Mouse (Mus musculus) intestine, postnatal 0 days (tissue): ENCODE results near the gene Pcna. TPM values are rescaled to one million over a fixed set of nuclear protein-coding genes. Genes with fewer than 3 reads are reported as not detected.
"Not testable (repeated sequence)": the region's sequence is repeated elsewhere in the genome, so short reads cannot be mapped to it uniquely, and the experiment has no call there.

ENCODE experiments used
- ATAC-seq: fragments of 200-750 bp; cut with Nextera tagmentation; 2 replicates; pipeline ENCODE4 v1.8.0; 2017; ENCODE audit warnings: mild to moderate bottlenecking, moderate TSS enrichment, moderate library complexity
- H3K27ac ChIP-seq: fragments of 300-500 bp; sonication (generic); 2 replicates; pipeline ENCODE4 v1.5.1; 2014; ENCODE audit warnings: mild to moderate bottlenecking, low read depth, low read length, moderate library complexity
- H3K27me3 ChIP-seq: fragments of 300-500 bp; sonication (generic); replicated peaks from 2 replicates; pipeline ENCODE4 v1.6.1; 2014; ENCODE audit warnings: low read length, mixed read lengths; ENCODE audit not compliant: control insufficient read depth, insufficient read depth
- H3K36me3 ChIP-seq: fragments of 300-500 bp; sonication (generic); 2 replicates; pipeline ENCODE4 v1.6.1; 2014; ENCODE audit warnings: mild to moderate bottlenecking, moderate library complexity; ENCODE audit not compliant: control insufficient read depth, insufficient read depth
- H3K4me1 ChIP-seq: fragments of 300-500 bp; sonication (generic); replicated peaks from 2 replicates; pipeline ENCODE4 v1.6.1; 2014; ENCODE audit warnings: antibody characterized with exemption, low read length, mixed read lengths; ENCODE audit not compliant: control insufficient read depth, insufficient read depth
- H3K4me2 ChIP-seq: fragments of 300-500 bp; sonication (generic); replicated peaks from 2 replicates; pipeline ENCODE4 v1.6.1; 2014; ENCODE audit warnings: low read depth, mild to moderate bottlenecking, moderate library complexity
- H3K4me3 ChIP-seq: fragments of 300-500 bp; sonication (generic); 2 replicates; pipeline ENCODE4 v1.5.1; 2014; ENCODE audit warnings: low read depth, low read length
- H3K9ac ChIP-seq: fragments of 300-500 bp; sonication (generic); 2 replicates; pipeline ENCODE4 v1.6.1; 2014; ENCODE audit warnings: mild to moderate bottlenecking, low read depth, low read length
- H3K9me3 ChIP-seq: fragments of 300-500 bp; sonication (generic); 2 replicates; pipeline ENCODE4 v1.6.1; 2016; ENCODE audit warnings: mixed run types; ENCODE audit not compliant: control insufficient read depth
- CTCF ChIP-seq: sonication (generic); IDR thresholded peaks from 2 replicates; pipeline ENCODE4 v1.5.1; 2016; ENCODE audit warnings: low read depth, mild to moderate bottlenecking, control low read depth, antibody characterized with exemption, moderate library complexity
- WGBS: fragments of 180-500 bp; shearing (Covaris S2); extraction: QIAGEN DNeasy Blood & Tissue Kit; methylation state at CpG from one replicate; pipeline ENCODE4 v1.1.7; 2014; 5-methylcytosine and 5-hydroxymethylcytosine counted together
- polyA plus RNA-seq: library from polyadenylated mRNA; unstranded; fragments of >200 nt; fragmentation: Nextera tagmentation; extraction: Ambion mirVana; gene quantifications from 2 replicates; pipeline ENCODE4 v1.2.1, GENCODE M21; 2015

The Pcna gene
- polyA plus RNA-seq, 1 experiment from 2014 or later = 105 TPM

- peak; percentile 75 for TF ChIP-seq CTCF
- H3K36me3 ChIP-seq = peaks cover 16% of the 10 kb centered on the region; the same call in 1 of the 2 replicates
- not testable (repeated sequence) for H3K4me3 ChIP-seq, ATAC-seq, H3K4me1 ChIP-seq, H3K27ac ChIP-seq, H3K27me3 ChIP-seq, H3K9me3 ChIP-seq, H3K9ac ChIP-seq, H3K4me2 ChIP-seq
- WGBS = 29% methylated on average over 6 of the region's 10 CpGs
Measured at GRCm38 (mm10) chr2:132240457-132240856, 12.7 kb downstream of the Pcna start.

GRCm38 (mm10) chr2:132239434-132239833 lies 13.7 kb downstream of the Pcna start:
- H3K36me3 ChIP-seq = peaks cover 13% of the 10 kb centered on the region; the same call in 1 of the 2 replicates
- not testable (repeated sequence) for H3K9me3 ChIP-seq, H3K4me3 ChIP-seq, H3K9ac ChIP-seq, H3K27me3 ChIP-seq, H3K27ac ChIP-seq, H3K4me1 ChIP-seq, H3K4me2 ChIP-seq
- 51% methylated on average over 3 of the region's 3 CpGs for WGBS
- ATAC-seq = peak; percentile 60

GRCm38 (mm10) chr2:132235975-132236374 lies 17.1 kb downstream of the Pcna start:
- Histone ChIP-seq H3K4me1 (peaks cover 13% of the 10 kb centered on the region; the same call in 1 of the 2 replicates), H3K4me2 (0 out of 2 replicates have a peak overlapping the region, but pooled peaks have one; percentile 6), H3K27ac (peak overlapping the region; percentile 30), H3K4me3 (no peak overlapping the region), H3K9me3 (no peaks in the 10 kb centered on the region), H3K27me3 (no peaks in the 10 kb centered on the region), H3K36me3 (no peaks in the 10 kb centered on the region), H3K9ac (no peak overlapping the region)
- 38% methylated on average over 7 of the region's 7 CpGs for WGBS
- peak; percentile 70 for ATAC-seq
- TF ChIP-seq CTCF = no peak

- Histone ChIP-seq H3K9ac (no peak overlapping the region), H3K27me3 (no peaks in the 10 kb centered on the region), H3K9me3 (no peaks in the 10 kb centered on the region), H3K4me1 (peaks cover 13% of the 10 kb centered on the region; the same call in 1 of the 2 replicates), H3K4me3 (no peak overlapping the region), H3K36me3 (no peaks in the 10 kb centered on the region), H3K4me2 (0 out of 2 replicates have a peak overlapping the region, but pooled peaks have one; percentile 3), H3K27ac (peak overlapping the region; percentile 30; the same call in 1 of the 2 replicates)
- ATAC-seq = no peak
- no peak for TF ChIP-seq CTCF
- WGBS = 63% methylated on average over 2 of the region's 2 CpGs
Measured at GRCm38 (mm10) chr2:132235291-132235690, 17.8 kb downstream of the Pcna start.

- Histone ChIP-seq H3K4me1 (peaks cover 13% of the 10 kb centered on the region; the same call in 1 of the 2 replicates), H3K27me3 (no peaks in the 10 kb centered on the region), H3K9me3 (no peaks in the 10 kb centered on the region), H3K4me3 (no peak overlapping the region), H3K9ac (no peak overlapping the region), H3K36me3 (no peaks in the 10 kb centered on the region), H3K4me2 (0 out of 2 replicates have a peak overlapping the region, but pooled peaks have one; percentile 30), H3K27ac (no peak overlapping the region; the same call in 1 of the 2 replicates)
- ATAC-seq = peak; percentile 58
- no peak for TF ChIP-seq CTCF
- 22% methylated on average over 16 of the region's 16 CpGs for WGBS
Measured at GRCm38 (mm10) chr2:132233985-132234765, 18.9 kb downstream of the Pcna start.

GRCm38 (mm10) chr2:132232413-132232945 lies 20.6 kb downstream of the Pcna start:
- H3K36me3 ChIP-seq = no peaks in the 10 kb centered on the region
- no peaks in the 10 kb centered on the region for H3K27me3 ChIP-seq
- TF ChIP-seq CTCF = no peak
- no peak overlapping the region for H3K4me2 ChIP-seq
- ATAC-seq = no peak
- H3K9ac ChIP-seq = no peak overlapping the region
- no peak overlapping the region for H3K27ac ChIP-seq
- H3K4me3 ChIP-seq = no peak overlapping the region
- 51% methylated on average over 3 of the region's 3 CpGs for WGBS
- H3K4me1 ChIP-seq = peaks cover 13% of the 10 kb centered on the region; the same call in 1 of the 2 replicates
- H3K9me3 ChIP-seq = no peaks in the 10 kb centered on the region
